Mouse (Mus musculus): ENCODE results near the gene Ppa1. TPM values are rescaled to one million over a fixed set of nuclear protein-coding genes. Genes with fewer than 3 reads are reported as not detected.

The Ppa1 gene
- polyA plus RNA-seq (2012; fragmentation: generic; extraction: Trizol), result 10 to 100 TPM; 34.1 to 72.9 TPM

GRCm38 (mm10) chr10:61647790-61648736 lies at the start of gene Ppa1:
Gene Ppa1, plus strand, starts transcription at chr10:61648552.

DNA sequence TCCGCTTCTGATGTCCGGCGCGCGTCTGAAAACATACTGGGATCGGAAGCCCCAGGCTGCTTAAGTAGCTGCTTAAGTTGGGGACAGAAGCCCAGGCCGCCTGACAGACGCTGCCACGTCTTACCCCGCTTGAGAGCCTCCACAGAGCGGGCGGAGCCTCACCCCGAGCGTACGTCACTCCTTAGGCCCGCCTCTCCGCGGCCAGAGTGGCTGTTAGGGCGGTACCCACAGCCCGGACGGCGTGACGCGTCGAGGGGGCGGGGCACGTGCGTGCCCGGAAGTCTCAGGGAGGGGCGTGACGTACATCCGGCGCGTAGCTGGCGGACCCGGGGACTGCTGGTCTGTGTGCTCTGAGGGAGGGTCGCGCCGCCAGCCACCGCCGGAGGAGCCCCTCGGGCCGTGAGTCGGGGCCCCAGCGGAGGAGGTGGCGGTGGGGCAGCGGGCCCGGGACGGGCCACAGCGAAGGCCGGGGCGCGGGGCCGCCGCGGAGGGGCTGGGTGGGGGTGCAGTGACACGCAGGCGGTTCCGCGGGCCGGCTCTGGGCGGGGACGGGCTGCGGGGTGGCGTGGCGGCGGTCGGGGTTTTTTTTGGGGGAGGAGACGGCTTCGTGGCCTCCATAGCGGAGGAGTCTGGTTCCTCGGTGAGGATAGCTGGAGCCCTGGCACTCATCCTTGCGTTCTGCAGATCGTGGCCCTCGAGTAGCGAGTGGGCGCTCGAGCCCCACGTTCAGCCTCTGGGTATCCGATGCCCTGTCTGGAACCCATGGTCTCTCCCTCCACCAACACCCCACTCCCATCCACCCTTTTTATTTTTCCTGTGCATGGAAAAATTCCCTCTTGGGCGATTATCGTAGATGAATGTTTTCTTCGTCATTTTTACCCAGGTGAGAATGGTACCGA lies 31.9 kb downstream of the Ppa1 start, which contains the start of gene Sar1a:
Sar1a (plus strand) TSS at position 285 of the 899 bp plus-strand sequence.

DNA sequence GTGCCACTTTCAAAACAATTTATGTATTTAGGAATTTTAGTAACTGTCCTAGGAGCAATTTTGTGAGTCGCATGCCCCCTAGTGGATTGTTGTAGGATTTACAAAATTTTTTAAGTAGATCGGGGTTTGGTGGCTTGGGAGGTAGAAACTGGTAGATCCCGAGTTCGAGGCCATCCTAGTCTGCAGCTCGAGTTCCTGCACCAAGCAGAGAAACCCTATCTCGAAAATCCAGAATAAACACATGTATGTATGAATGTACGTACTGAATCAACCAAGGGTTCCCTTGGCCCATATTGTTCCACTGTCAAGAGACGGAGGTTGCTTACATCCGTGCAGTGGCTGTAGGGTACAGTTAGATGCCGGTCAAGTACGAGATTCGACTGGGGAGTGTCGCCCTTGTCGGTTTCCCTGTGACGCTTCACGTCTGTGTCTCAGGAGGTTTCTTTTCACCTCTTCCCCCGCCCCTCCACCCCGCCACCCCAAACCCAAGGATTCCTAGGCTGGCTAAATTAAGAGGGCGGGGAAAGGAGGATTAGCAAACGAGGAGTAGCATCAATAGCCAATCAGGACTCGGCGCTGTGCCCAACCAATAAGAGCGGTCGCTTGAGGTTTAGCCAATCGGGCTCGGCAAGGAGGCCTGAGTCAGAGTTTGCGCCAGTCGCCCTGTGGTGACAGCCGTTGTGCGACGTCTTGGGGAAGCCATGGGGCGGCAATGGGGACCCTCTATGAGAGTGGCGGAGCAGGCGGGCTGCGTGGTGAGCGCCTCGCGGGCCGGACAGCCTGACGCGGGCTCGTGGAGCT lies 46.7 kb downstream of the Ppa1 start, which contains the start of gene Tysnd1:
Tysnd1 (plus strand) TSS at position 645 of the 801 bp plus-strand sequence.

GRCm38 (mm10) chr10:61714771-61715461 lies 66.6 kb downstream of the Ppa1 start, which contains the start of gene Aifm2:
Gene Aifm2, plus strand, starts transcription at chr10:61715263.

Other genes with a start within 250 kb of the Ppa1 start
- gene Nodal, start 230.6 kb upstream of the Ppa1 start, polyA plus RNA-seq (2012; fragmentation: generic; extraction: Trizol), result not detected
- gene Eif4ebp2, start 195.9 kb upstream of the Ppa1 start, polyA plus RNA-seq (2012; fragmentation: generic; extraction: Trizol), result 10 to 100 TPM; 27.2 to 43.0 TPM
- gene Lrrc20, start 172.8 kb upstream of the Ppa1 start, polyA plus RNA-seq (2012; fragmentation: generic; extraction: Trizol), result 1 to 10 TPM; 5.4 to 7.9 TPM
- under 1 TPM in 1 of 2 experiments, not detected in 1; 0.06 TPM for gene Npffr1, start 53.1 kb upstream of the Ppa1 start, polyA plus RNA-seq (2012; fragmentation: generic; extraction: Trizol)
- 100 to 1,000 TPM in 1 of 2 experiments, 10 to 100 TPM in 1; 33.7 to 178 TPM for gene Sar1a, start 31.7 kb downstream of the Ppa1 start, polyA plus RNA-seq (2012; fragmentation: generic; extraction: Trizol)
- gene Tysnd1, start 47.0 kb downstream of the Ppa1 start, polyA plus RNA-seq (2012; fragmentation: generic; extraction: Trizol), result 10 to 100 TPM; 56.4 to 59.5 TPM
- 10 to 100 TPM; 11.7 to 37.7 TPM for gene Aifm2, start 66.7 kb downstream of the Ppa1 start, polyA plus RNA-seq (2012; fragmentation: generic; extraction: Trizol)
- gene H2afy2, start 135.6 kb downstream of the Ppa1 start, polyA plus RNA-seq (2012; fragmentation: generic; extraction: Trizol), result 10 to 100 TPM; 14.1 to 64.6 TPM